Mouse (Mus musculus) forebrain, embryonic 12.5 days (tissue): ENCODE measurements around the gene Rnft2. TPM values are rescaled to one million over a fixed set of nuclear protein-coding genes. Genes with fewer than 3 reads are reported as not detected.

Source experiments
- ATAC-seq: fragments of 200-750 bp; cut with Nextera tagmentation; 2 replicates; pipeline ENCODE4 v1.8.0; 2017; ENCODE audit warnings: moderate TSS enrichment; ENCODE audit not compliant: low FRiP score
- H3K27ac ChIP-seq: fragments of 300-500 bp; sonication (generic); 2 replicates; pipeline ENCODE4 v1.5.1; 2016; ENCODE audit warnings: mild to moderate bottlenecking
- H3K27me3 ChIP-seq: fragments of 300-500 bp; sonication (generic); 2 replicates; pipeline ENCODE4 v1.6.1; 2016; ENCODE audit warnings: mild to moderate bottlenecking
- H3K36me3 ChIP-seq: fragments of 300-500 bp; sonication (generic); replicated peaks from 2 replicates; pipeline ENCODE4 v1.6.1; 2016; ENCODE audit warnings: mild to moderate bottlenecking
- H3K4me1 ChIP-seq: fragments of 300-500 bp; sonication (generic); 2 replicates; pipeline ENCODE4 v1.6.1; 2016
- H3K4me2 ChIP-seq: fragments of 300-500 bp; sonication (generic); 2 replicates; pipeline ENCODE4 v1.6.1; 2016; ENCODE audit warnings: mild to moderate bottlenecking, moderate library complexity
- H3K4me3 ChIP-seq: fragments of 300-500 bp; sonication (generic); replicated peaks from 2 replicates; pipeline ENCODE4 v1.5.1; 2016; ENCODE audit warnings: mild to moderate bottlenecking
- H3K9ac ChIP-seq: fragments of 300-500 bp; sonication (generic); 2 replicates; pipeline ENCODE4 v1.6.1; 2016; ENCODE audit warnings: mild to moderate bottlenecking
- H3K9me3 ChIP-seq: fragments of 300-500 bp; sonication (generic); 2 replicates; pipeline ENCODE4 v1.6.1; 2016
- WGBS: fragments of 180-500 bp; shearing (Covaris S2); methylation state at CpG from one replicate; pipeline ENCODE4 v1.1.7; 2016; 5-methylcytosine and 5-hydroxymethylcytosine counted together
- polyA plus RNA-seq: library from polyadenylated mRNA; unstranded; fragments of >200 nt; fragmentation: Nextera tagmentation; extraction: Ambion mirVana; gene quantifications from 2 replicates; pipeline ENCODE4 v1.2.1, GENCODE M21; 2016

Gene Rnft2
- polyA plus RNA-seq, 1 experiment from 2014 or later, result 11.0 TPM

- 0 out of 2 replicates have a peak, but pooled peaks have one; percentile 66 for ATAC-seq
- H3K36me3 ChIP-seq, result no peaks in the 10 kb centered on the region
- H3K4me3 ChIP-seq, result peak overlapping the region; percentile 51
- peaks cover 95% of the 10 kb centered on the region for H3K27me3 ChIP-seq
- peaks cover 40% of the 10 kb centered on the region for H3K4me1 ChIP-seq
- H3K27ac ChIP-seq, result no peak overlapping the region
- under 1% methylated on average over 109 of the region's 117 CpGs for WGBS
- peak overlapping the region; percentile 96 for H3K4me2 ChIP-seq
- no peaks in the 10 kb centered on the region for H3K9me3 ChIP-seq
- H3K9ac ChIP-seq, result peak overlapping the region; percentile 60
Measured at GRCm38 (mm10) chr5:118169222-118170221, 75.4 kb downstream of the Rnft2 start.

GRCm38 (mm10) chr5:118167561-118167995 lies 77.3 kb downstream of the Rnft2 start:
- Histone ChIP-seq H3K36me3 (no peaks in the 10 kb centered on the region), H3K9ac (no peak overlapping the region), H3K9me3 (no peaks in the 10 kb centered on the region), H3K4me3 (no peak overlapping the region), H3K27ac (no peak overlapping the region), H3K4me1 (peaks cover 32% of the 10 kb centered on the region), H3K4me2 (no peak overlapping the region), H3K27me3 (peaks cover 91% of the 10 kb centered on the region)
- WGBS, result 68% methylated on average over 8 of the region's 8 CpGs
- ATAC-seq, result no peak

GRCm38 (mm10) chr5:118165462-118165861 lies 79.5 kb downstream of the Rnft2 start:
- no peak for ATAC-seq
- no peaks in the 10 kb centered on the region for H3K36me3 ChIP-seq
- H3K4me3 ChIP-seq, result no peak overlapping the region
- H3K9me3 ChIP-seq, result no peaks in the 10 kb centered on the region
- H3K4me1 ChIP-seq, result peaks cover 12% of the 10 kb centered on the region
- H3K27ac ChIP-seq, result no peak overlapping the region
- H3K9ac ChIP-seq, result no peak overlapping the region
- H3K27me3 ChIP-seq, result peaks cover 91% of the 10 kb centered on the region
- H3K4me2 ChIP-seq, result no peak overlapping the region

- Histone ChIP-seq H3K9ac (no peak within 1 kb of the TSS), H3K36me3 (no peaks in the 10 kb centered on the region), H3K4me2 (no peak within 1 kb of the TSS), H3K9me3 (no peaks in the 10 kb centered on the region), H3K4me3 (no peak within 1 kb of the TSS), H3K27me3 (peaks cover 91% of the 10 kb centered on the region), H3K27ac (no peak within 1 kb of the TSS), H3K4me1 (peaks cover 7% of the 10 kb centered on the region)
- ATAC-seq, result no peak
- WGBS, result 71% methylated on average over 12 of the region's 12 CpGs
Measured at GRCm38 (mm10) chr5:118164581-118164980, 80.3 kb downstream of the Rnft2 start, which contains the start of gene Hrk. Gene Hrk, plus strand, starts transcription at chr5:118164648.

- Histone ChIP-seq H3K9ac (no peak overlapping the region), H3K36me3 (no peaks in the 10 kb centered on the region), H3K27ac (no peak overlapping the region), H3K4me1 (no peaks in the 10 kb centered on the region), H3K4me3 (no peak overlapping the region), H3K27me3 (peaks cover 70% of the 10 kb centered on the region), H3K9me3 (no peaks in the 10 kb centered on the region), H3K4me2 (no peak overlapping the region)
- ATAC-seq, result no peak
- WGBS, result 45% methylated on average over 4 of the region's 4 CpGs
Measured at GRCm38 (mm10) chr5:118160691-118161090, 84.2 kb downstream of the Rnft2 start.

GRCm38 (mm10) chr5:118156976-118157375 lies 87.9 kb downstream of the Rnft2 start:
- H3K4me2 ChIP-seq, result no peak overlapping the region
- no peaks in the 10 kb centered on the region for H3K9me3 ChIP-seq
- 70% methylated on average over 4 of the region's 4 CpGs for WGBS
- H3K27ac ChIP-seq, result no peak overlapping the region
- H3K27me3 ChIP-seq, result peaks cover 38% of the 10 kb centered on the region
- peaks cover 3% of the 10 kb centered on the region; the same call in 1 of the 2 replicates for H3K36me3 ChIP-seq
- no peak for ATAC-seq
- H3K9ac ChIP-seq, result no peak overlapping the region
- no peak overlapping the region for H3K4me3 ChIP-seq
- H3K4me1 ChIP-seq, result peaks cover 22% of the 10 kb centered on the region

- Histone ChIP-seq H3K4me1 (peaks cover 22% of the 10 kb centered on the region), H3K9ac (peak overlapping the region; percentile 87), H3K9me3 (no peaks in the 10 kb centered on the region), H3K27me3 (peaks cover 24% of the 10 kb centered on the region), H3K36me3 (peaks cover 8% of the 10 kb centered on the region; the same call in 1 of the 2 replicates), H3K4me2 (peak overlapping the region; percentile 73), H3K4me3 (peak overlapping the region; percentile 87), H3K27ac (no peak overlapping the region)
- 23% methylated on average over 9 of the region's 9 CpGs for WGBS
- ATAC-seq, result no peak; the same call in 1 of the 2 replicates
Measured at GRCm38 (mm10) chr5:118155565-118155947, 89.4 kb downstream of the Rnft2 start.

GRCm38 (mm10) chr5:118154839-118155564 lies 89.9 kb downstream of the Rnft2 start, which contains the start of gene Fbxw8:
Gene Fbxw8, minus strand, starts transcription at chr5:118155464.
- peak within 1 kb of the TSS; percentile 73 for H3K4me2 ChIP-seq
- H3K9me3 ChIP-seq, result no peaks in the 10 kb centered on the region
- H3K4me3 ChIP-seq, result peak within 1 kb of the TSS; percentile 87
- peak; percentile 91 for ATAC-seq
- peaks cover 11% of the 10 kb centered on the region for H3K36me3 ChIP-seq
- peaks cover 19% of the 10 kb centered on the region for H3K27me3 ChIP-seq
- peaks cover 22% of the 10 kb centered on the region for H3K4me1 ChIP-seq
- 0% methylated on average over 67 of the region's 67 CpGs for WGBS
- H3K27ac ChIP-seq, result peak within 1 kb of the TSS; percentile 65; the same call in 1 of the 2 replicates
- peak within 1 kb of the TSS; percentile 87 for H3K9ac ChIP-seq

GRCm38 (mm10) chr5:118149711-118150110 lies 95.2 kb downstream of the Rnft2 start:
- Histone ChIP-seq H3K4me1 (peaks cover 30% of the 10 kb centered on the region), H3K4me3 (no peak overlapping the region), H3K9me3 (no peaks in the 10 kb centered on the region), H3K27ac (no peak overlapping the region), H3K9ac (no peak overlapping the region), H3K27me3 (no peaks in the 10 kb centered on the region), H3K36me3 (peaks cover 13% of the 10 kb centered on the region), H3K4me2 (no peak overlapping the region)
- WGBS, result 84% methylated on average over 3 of the region's 3 CpGs
- no peak for ATAC-seq

- H3K27me3 ChIP-seq, result no peaks in the 10 kb centered on the region
- no peak overlapping the region for H3K4me3 ChIP-seq
- WGBS, result 86% methylated on average over 10 of the region's 10 CpGs
- H3K4me1 ChIP-seq, result peaks cover 12% of the 10 kb centered on the region
- H3K9ac ChIP-seq, result no peak overlapping the region
- H3K27ac ChIP-seq, result no peak overlapping the region
- H3K9me3 ChIP-seq, result no peaks in the 10 kb centered on the region
- peaks cover 24% of the 10 kb centered on the region for H3K36me3 ChIP-seq
- H3K4me2 ChIP-seq, result no peak overlapping the region
- ATAC-seq, result no peak
Measured at GRCm38 (mm10) chr5:118147264-118147663, 97.7 kb downstream of the Rnft2 start.

- no peak for ATAC-seq
- no peak overlapping the region for H3K4me3 ChIP-seq
- H3K27ac ChIP-seq, result peak overlapping the region; percentile 53
- no peaks in the 10 kb centered on the region for H3K27me3 ChIP-seq
- peaks cover 12% of the 10 kb centered on the region for H3K4me1 ChIP-seq
- H3K9ac ChIP-seq, result no peak overlapping the region
- 80% methylated on average over 15 of the region's 15 CpGs for WGBS
- H3K9me3 ChIP-seq, result no peaks in the 10 kb centered on the region
- H3K4me2 ChIP-seq, result no peak overlapping the region
- H3K36me3 ChIP-seq, result peaks cover 28% of the 10 kb centered on the region
Measured at GRCm38 (mm10) chr5:118145999-118146679, 98.8 kb downstream of the Rnft2 start.

GRCm38 (mm10) chr5:118145458-118145857 lies 99.5 kb downstream of the Rnft2 start:
- Histone ChIP-seq H3K27me3 (no peaks in the 10 kb centered on the region), H3K4me1 (peaks cover 12% of the 10 kb centered on the region), H3K36me3 (peaks cover 34% of the 10 kb centered on the region), H3K9me3 (no peaks in the 10 kb centered on the region), H3K27ac (no peak overlapping the region), H3K4me3 (no peak overlapping the region), H3K4me2 (no peak overlapping the region), H3K9ac (no peak overlapping the region)
- no peak for ATAC-seq
- WGBS, result 85% methylated on average over 3 of the region's 3 CpGs
